Mouse (Mus musculus) adrenal gland (tissue): ENCODE measurements at regions not wholly inside any gene's neighbourhood (a gene's known extent, or its start where the extent isn't known, plus 50 kb on each side); places are given as distances from the start of the nearest gene placed in this dataset.

Experiments used
- intact Hi-C: fragments of 180-260 bp; cut with DNase I; formaldehyde crosslinking; loops from one replicate; pipeline ENCODE4 v1.15.1; 2025

- intact Hi-C loops = no loop called here
Measured at GRCm38 (mm10) chr2:45205756-45206155, 88.6 kb upstream of the Zeb2 start.

GRCm38 (mm10) chr2:45205211-45205610, 88.0 kb upstream of the Zeb2 start:
- intact Hi-C loops = no loop called here

DNA sequence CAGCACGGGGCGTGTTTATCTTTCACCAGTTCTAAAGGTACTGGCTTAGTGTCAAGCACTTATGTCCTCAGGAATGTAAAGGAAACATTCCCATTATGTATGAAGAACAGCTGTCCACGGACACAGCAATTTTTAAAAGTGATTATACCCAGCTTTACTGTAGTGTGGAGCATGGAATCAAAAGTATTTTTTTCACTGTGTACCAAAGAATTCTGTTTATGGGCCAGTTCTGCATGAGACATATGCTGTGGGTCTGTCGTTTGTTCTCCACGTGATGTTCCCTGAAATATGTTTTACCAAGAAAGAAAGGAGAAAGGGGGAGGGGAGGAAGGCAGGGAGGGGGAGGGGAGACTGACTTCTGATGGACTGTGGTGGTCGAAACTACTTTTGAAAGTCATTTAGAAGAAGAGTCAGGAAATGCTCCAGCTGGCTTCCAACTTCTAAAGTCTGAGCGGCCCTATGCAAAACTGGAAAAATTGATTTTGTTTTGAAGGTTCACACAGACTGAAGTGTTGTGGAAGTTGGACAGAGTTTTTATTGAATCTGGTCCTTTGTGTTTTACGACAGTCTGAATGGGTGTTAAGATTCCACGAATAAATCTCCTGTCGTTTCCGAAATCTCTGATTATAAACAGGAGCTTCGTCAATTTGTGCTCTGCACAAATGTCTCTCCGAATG, 80.9 kb upstream of the Zeb2 start:
- intact Hi-C loops = no loop called here

DNA sequence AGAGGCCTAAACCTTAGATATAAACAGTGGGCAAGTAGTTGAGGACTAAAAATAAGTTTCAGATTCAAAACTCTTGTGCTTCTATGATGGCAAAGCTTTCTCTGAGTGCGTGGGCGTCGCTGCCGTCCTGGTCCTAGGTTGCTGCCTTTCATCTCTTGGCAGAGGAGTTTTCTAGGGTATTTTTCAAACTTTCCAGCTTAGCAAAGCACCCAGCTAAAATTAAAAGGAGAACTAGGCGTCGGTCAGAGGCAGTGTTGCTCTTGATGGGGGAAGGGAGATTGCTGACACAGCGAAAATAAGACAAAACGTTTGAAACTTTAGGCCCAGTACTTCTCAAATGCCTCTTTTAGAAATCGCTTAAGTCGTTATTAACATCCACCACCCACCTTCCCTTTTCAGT, 80.1 kb upstream of the Zeb2 start:
- intact Hi-C loops = no loop called here

DNA sequence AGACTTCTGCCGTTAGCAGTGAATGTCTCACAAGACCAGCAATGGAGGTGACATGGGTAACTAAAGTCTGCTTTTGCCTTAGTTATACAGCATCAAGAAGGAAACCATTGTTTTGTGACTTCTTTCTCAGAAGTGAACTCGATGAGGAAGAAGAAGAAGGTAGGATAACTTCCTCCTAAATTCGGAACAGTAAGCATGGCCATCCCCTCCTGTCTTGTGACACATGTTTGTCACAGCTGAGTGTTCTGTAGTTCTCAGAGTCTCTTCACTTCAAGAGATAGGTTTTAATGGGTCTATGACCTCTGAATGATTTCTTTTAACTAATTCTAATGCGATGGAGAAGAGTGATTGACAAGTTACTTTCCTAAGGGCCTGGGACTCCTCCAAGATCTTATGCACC, 79.3 kb upstream of the Zeb2 start:
- intact Hi-C loops = no loop called here

DNA sequence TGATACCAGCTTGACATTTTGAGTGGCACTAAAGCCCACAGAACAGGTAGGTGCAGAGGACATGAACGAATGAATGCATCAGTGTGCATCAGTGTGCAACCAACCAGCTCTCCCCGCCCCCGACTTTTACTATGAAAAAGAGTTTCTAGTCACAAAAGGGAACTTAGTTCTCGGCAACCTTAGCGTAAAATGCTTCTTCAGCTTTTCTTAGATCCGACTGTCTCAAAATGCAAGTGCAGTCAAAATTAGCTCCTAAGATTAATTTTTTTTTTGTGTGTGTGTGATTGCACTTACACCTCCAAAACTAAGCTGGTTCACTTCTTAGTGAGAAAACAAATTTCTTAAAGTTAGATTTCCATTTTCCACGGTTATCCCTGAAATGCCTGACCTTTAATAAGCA, 77.1 kb upstream of the Zeb2 start:
- intact Hi-C loops = no loop called here

DNA sequence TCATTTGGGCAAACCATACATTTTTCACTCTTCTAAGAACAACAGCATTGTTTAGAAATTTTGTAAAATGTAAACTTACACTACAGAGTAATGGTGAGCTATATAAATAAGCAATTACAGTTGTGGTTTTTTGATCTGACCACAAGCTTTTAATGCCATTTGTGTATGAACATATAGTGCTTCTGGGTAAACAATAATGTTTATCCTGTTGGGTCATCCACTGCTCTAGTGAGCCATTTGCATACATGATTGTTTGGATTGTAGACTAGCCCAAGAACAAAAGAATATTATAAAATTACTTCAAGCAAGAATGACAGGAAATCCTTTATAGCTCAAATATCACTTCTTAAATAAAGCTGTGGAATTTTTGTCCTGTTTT, 68.4 kb upstream of the Zeb2 start:
- intact Hi-C loops = no loop called here

- intact Hi-C loops = no loop called here
Measured at GRCm38 (mm10) chr2:45184704-45185620, 67.8 kb upstream of the Zeb2 start.

GRCm38 (mm10) chr2:45184149-45184548, 67.0 kb upstream of the Zeb2 start:
- intact Hi-C loops = no loop called here

DNA sequence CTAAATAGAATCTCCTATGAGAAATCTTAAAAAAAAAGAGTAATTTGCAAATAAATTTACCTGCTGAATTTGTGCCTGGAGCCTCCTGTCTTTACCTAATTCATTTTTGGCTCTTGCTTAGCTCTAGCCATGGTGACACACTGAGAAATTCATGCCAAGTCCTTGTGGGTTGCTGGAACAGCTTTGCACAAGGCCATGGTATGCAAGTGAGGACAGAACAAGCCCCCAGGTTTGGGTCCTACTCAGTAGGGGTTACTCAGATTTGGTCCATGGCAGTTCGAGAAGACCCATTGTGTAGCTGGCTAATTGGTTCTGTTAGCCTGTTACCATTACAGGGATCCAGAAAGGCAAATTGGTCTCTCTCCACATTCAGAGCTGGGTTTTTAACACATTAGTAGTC, 65.7 kb upstream of the Zeb2 start:
- intact Hi-C loops = no loop called here

DNA sequence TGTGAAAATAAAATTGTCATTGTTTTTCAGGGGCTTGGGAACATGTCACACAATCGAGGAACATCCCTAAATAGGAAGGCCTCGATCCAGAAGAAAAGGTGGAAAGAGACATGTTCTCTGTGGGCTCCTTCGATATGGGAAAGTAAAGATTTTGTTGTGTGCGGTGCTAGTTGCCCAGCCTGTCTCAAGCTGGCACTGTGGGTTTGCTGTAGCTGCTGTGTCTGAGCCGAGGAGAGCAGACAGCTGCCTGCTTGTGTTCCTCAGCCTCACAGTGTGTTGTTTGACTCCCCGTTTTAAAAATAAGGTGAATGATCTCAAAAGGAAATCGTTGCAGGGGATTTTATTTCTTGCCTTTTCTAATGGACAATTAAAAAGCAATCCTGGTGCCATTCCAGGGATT, 64.4 kb upstream of the Zeb2 start:
- intact Hi-C loops = no loop called here

DNA sequence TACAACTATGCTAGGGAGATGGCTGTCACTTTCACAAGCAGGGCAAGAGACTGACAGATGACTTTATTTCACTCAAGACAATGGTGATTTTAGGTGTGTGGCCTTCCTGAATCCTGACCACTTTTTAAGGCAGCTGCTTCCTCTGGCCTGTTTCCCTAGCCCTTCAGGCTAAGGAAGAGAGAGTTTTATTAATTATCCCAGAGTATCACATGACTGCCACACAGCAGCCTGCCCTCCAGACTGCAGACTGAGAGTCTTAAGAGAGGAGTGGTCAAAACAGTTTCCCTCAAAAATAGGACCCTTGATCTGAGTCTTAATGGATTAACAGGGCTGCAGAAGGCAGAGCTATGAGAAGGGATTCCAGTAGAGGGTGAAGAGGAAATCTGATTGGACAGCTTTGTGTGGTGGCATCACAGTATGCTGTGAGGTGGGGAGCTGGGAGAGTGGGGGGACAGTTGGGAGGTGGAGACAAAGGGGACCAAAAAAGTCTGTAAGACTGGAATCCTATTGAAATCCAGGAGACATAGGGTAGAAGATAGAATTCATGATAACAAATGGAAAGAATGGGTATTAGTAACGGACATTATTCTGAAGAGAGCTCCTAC, 61.8 kb upstream of the Zeb2 start:
- intact Hi-C loops = no loop called here

DNA sequence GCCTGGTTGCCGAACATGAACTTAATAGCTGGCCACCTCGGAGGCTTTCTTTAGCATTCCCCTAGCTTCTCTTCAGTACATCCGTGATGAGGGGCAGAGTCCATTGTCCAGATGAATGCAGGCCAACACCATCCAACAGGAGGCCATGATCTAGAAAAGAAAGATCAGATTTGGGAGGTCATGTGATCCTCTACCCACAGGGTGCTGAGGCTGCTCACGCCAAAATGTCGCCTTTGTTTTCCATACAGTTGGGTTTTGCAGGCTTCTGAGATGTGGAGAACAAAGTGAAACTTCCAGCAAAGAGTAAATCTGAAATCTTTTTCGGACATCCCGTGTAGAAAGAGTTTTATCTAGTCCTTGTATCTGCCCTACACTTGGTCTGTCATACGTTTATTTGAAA, 55.2 kb upstream of the Zeb2 start:
- intact Hi-C loops = no loop called here

GRCm38 (mm10) chr2:45171520-45172173, 54.5 kb upstream of the Zeb2 start:
- intact Hi-C loops = no loop called here

DNA sequence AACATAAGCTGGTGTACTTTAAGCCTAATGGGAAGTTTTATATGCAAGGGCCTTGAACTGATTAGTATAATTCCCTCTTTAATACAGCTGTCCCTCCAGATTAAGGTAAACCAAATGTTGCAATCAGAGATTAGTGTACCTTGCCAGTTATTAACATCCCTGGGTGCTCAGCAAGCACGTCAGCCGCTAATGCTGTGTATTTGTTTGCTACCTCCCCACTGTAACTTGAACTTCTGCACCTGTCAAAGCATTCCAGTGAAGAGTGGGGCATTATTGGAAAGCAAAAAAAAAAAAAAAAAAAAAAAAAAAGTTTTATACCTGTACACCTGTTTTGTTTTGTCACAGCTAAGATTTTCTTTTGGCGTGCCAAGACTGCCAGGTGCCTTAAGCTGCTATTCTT, 53.1 kb upstream of the Zeb2 start:
- intact Hi-C loops = no loop called here

DNA sequence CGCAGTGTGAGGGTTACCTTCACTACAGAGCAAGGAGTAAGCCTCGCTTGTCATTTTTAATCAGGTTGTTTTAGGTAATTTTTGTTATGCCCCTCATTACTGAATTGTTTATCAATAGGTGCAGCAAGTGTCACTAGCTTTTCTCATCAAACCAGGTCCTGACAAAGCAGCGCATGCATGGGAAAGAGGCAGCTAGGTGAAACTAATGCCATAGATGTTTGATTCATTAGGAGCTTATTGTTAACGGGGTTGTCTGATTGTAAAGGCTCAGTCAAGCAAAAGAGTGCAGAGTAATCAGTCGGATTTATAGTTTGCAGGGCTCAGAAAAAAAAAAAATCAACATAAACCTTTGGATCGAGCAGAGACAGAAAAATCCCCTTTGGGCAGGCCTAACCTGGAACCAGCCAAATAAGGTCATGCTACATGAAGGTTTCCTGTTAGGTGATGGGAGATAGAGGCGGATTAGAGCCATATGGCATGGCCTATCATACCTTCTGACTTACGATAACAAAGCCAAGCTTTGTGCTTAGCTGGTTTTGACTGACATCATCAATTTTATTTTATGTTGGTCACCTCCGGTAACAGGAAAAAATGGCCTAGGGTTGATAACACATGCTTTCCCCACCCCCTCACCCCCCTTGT, 52.4 kb upstream of the Zeb2 start:
- intact Hi-C loops = no loop called here

DNA sequence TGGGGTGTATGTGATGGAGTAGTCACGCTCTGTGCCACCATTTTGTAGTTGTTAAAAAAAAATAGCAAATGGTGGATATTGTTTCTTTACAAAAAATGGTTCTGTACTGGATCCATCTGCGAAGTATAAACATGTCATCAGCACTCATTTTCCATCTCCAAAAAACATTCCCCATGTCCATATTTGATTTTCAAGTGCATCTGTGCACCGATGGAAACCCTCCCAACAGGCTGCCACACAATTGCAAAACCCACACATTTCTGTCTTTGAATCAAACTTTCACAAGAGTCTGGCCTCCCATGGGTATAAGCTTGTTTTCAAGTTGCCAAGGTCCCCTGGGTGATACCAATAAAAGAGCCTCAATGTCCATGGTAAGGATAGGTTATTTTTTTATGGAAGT, 51.4 kb upstream of the Zeb2 start:
- intact Hi-C loops = no loop called here
